Mouse (Mus musculus) forebrain, embryonic 11.5 days (tissue): ENCODE measurements at regions not wholly inside any gene's neighbourhood (a gene's known extent, or its start where the extent isn't known, plus 50 kb on each side); places are given as distances from the start of the nearest gene placed in this dataset.

Source experiments
- ATAC-seq: fragments of 200-750 bp; cut with Nextera tagmentation; replicated peaks from 2 replicates; pipeline ENCODE4 v1.8.0; 2017; ENCODE audit warnings: moderate TSS enrichment; ENCODE audit not compliant: low FRiP score
- DNase-seq: peaks from one replicate; pipeline ENCODE4 v3.0.0-alpha.2; 2017; ENCODE audit warnings: low spot score
- H3K27ac ChIP-seq: fragments of 300-500 bp; sonication (generic); 2 replicates; pipeline ENCODE4 v1.5.1; 2014; ENCODE audit warnings: low read depth, low read length
- H3K27me3 ChIP-seq: fragments of 300-500 bp; sonication (generic); 2 replicates; pipeline ENCODE4 v1.6.1; 2014; ENCODE audit warnings: mild to moderate bottlenecking, low read length, mixed read lengths; ENCODE audit not compliant: control insufficient read depth, insufficient read depth
- H3K36me3 ChIP-seq: fragments of 300-500 bp; sonication (generic); 2 replicates; pipeline ENCODE4 v1.6.1; 2014; ENCODE audit warnings: mild to moderate bottlenecking, low read length, moderate library complexity, mixed read lengths; ENCODE audit not compliant: control insufficient read depth, insufficient read depth
- H3K4me1 ChIP-seq: fragments of 300-500 bp; sonication (generic); replicated peaks from 2 replicates; pipeline ENCODE4 v1.6.1; 2014; ENCODE audit warnings: low read length, mixed read lengths; ENCODE audit not compliant: control insufficient read depth, insufficient read depth
- H3K4me2 ChIP-seq: fragments of 300-500 bp; sonication (generic); 2 replicates; pipeline ENCODE4 v1.6.1; 2014; ENCODE audit warnings: low read depth, mild to moderate bottlenecking, low read length, moderate library complexity, mixed read lengths; ENCODE audit not compliant: severe bottlenecking
- H3K4me3 ChIP-seq: fragments of 300-500 bp; sonication (generic); 2 replicates; pipeline ENCODE4 v1.5.1; 2014; ENCODE audit warnings: low read depth, low read length
- H3K9ac ChIP-seq: fragments of 300-500 bp; sonication (generic); 2 replicates; pipeline ENCODE4 v1.6.1; 2014; ENCODE audit warnings: low read length
- H3K9me3 ChIP-seq: fragments of 300-500 bp; sonication (generic); 2 replicates; pipeline ENCODE4 v1.6.1; 2016; ENCODE audit warnings: low read length, mixed read lengths; ENCODE audit not compliant: control insufficient read depth
- WGBS: fragments of 180-500 bp; shearing (Covaris S2); extraction: QIAGEN DNeasy Blood & Tissue Kit; methylation state at CpG from one replicate; pipeline ENCODE4 v1.1.7; 2014; 5-methylcytosine and 5-hydroxymethylcytosine counted together

DNA sequence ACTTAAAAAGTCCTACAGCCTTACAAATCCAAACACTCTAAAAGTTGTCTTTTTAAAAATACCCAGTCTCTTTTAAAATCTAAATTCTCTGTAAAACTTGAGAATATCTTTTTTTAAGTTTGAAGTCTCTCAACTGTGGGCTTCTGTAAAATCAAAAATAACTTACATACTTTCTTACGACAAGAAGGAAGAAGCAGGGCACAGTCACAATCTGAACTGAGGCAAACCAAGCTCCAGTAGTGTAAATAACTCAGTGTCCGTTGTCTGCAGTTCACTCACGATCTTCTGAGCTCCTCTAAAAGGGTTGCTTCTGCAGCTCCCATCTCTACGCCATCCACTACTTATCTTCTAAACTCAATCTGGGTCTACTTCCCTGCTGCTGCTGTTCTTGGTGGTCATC, 512.5 kb downstream of the Pdcd6ip start:
- no peaks in the 10 kb centered on the region for H3K4me1 ChIP-seq
- H3K36me3 ChIP-seq: no peaks in the 10 kb centered on the region
- no peak overlapping the region for H3K9ac ChIP-seq
- H3K4me2 ChIP-seq: no peak overlapping the region
- ATAC-seq: no peak
- no peak overlapping the region for H3K4me3 ChIP-seq
- 93% methylated on average over 4 of the region's 4 CpGs for WGBS
- H3K27ac ChIP-seq: no peak overlapping the region
- no peak for DNase-seq
- no peaks in the 10 kb centered on the region for H3K27me3 ChIP-seq
- no peaks in the 10 kb centered on the region for H3K9me3 ChIP-seq

DNA sequence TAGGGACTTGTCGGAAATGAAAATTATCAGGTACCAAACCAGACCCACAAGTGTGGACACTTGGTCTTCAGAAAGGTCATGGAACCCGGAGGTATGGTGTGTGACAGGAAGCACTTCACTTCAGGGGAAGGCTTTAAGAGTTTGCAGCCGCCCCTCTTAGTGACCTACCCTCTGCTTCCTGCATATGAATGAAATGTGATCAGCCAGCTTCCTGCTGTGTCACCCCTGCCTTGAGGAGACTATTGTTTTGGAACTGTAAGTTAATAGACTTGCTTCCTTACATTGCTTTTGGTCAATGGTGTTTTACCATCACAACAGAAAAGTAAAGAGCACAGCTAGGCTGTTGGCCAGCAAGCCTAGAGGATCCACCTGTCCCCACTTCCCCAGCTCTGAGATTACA, 515.3 kb downstream of the Pdcd6ip start:
- no peaks in the 10 kb centered on the region for H3K9me3 ChIP-seq
- 78% methylated on average over 3 of the region's 3 CpGs for WGBS
- H3K4me2 ChIP-seq: no peak overlapping the region
- no peak overlapping the region for H3K27ac ChIP-seq
- H3K27me3 ChIP-seq: no peaks in the 10 kb centered on the region
- DNase-seq (no peak), ATAC-seq (no peak)
- H3K4me3 ChIP-seq: no peak overlapping the region
- no peaks in the 10 kb centered on the region for H3K36me3 ChIP-seq
- H3K9ac ChIP-seq: no peak overlapping the region
- H3K4me1 ChIP-seq: no peaks in the 10 kb centered on the region

DNA sequence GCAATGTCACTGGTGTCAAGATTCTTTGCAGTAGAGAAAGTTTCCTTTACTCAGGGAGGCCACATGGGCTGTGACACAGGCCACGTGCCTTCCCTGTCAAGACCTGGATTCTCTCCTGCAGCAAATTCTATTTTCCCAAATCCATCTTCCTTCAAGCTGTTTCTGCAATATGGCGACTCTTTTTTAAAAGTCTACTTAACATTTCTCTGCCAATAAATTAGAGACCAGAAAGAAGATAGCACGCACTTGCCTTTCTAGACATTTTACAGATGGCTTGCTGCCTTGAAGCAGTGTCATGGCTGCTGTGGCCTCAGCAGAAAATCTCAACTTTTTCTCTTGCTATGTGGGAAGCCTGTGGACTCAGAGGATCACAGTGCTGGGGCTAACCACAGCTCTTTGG, 516.9 kb downstream of the Pdcd6ip start:
- no peak overlapping the region for H3K4me3 ChIP-seq

DNA sequence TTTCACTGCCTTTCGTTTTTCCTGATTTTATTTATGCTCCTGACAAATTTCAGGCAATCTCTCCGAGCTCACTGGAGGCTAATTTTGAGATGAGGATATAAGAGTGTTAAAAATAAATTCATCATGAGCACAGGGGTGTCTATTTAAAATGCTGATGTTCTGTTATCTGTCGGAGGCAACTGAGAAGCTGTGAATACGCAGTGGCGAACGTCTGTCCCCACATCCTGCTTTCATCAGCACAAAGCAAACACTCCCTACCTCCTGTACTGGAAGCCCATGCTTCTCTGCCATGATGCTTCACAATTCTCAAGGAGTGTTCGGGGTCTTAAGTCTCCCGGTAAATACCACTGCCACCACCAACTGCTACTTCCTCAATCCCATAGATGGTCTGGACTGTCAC, 526.9 kb downstream of the Pdcd6ip start:
- no peak overlapping the region for H3K4me2 ChIP-seq
- DNase-seq (no peak), ATAC-seq (no peak)
- no peak overlapping the region for H3K4me3 ChIP-seq
- no peaks in the 10 kb centered on the region for H3K27me3 ChIP-seq
- 89% methylated on average over 8 of the region's 8 CpGs for WGBS
- no peak overlapping the region for H3K27ac ChIP-seq
- H3K9ac ChIP-seq: no peak overlapping the region
- no peaks in the 10 kb centered on the region for H3K9me3 ChIP-seq
- H3K36me3 ChIP-seq: no peaks in the 10 kb centered on the region
- H3K4me1 ChIP-seq: no peaks in the 10 kb centered on the region

More for the DNA sequence above, 516.9 kb downstream of the Pdcd6ip start:
- Histone ChIP-seq H3K27me3 (no peaks in the 10 kb centered on the region), H3K9ac (no peak overlapping the region), H3K27ac (no peak overlapping the region), H3K9me3 (no peaks in the 10 kb centered on the region), H3K4me2 (no peak overlapping the region), H3K36me3 (no peaks in the 10 kb centered on the region), H3K4me1 (no peaks in the 10 kb centered on the region)
- no peak for DNase-seq
- ATAC-seq: no peak
- 87% methylated on average over 3 of the region's 3 CpGs for WGBS

DNA sequence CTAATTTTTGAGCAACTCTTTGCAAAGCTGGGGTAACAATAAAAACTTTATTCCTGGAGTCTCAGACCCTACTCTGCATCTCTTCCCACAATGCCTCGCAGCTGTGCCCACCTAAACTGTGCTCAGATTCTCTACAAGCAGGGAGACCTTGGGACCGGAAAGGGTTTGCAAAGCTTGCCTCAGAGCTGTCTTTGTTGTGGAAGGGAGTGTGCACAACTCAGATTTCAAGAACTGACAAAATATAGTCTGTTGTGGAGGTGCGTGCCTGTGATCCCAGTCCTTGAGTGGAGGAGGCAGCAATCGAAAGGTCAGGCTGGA, 530.2 kb downstream of the Pdcd6ip start:
- H3K9me3 ChIP-seq: no peaks in the 10 kb centered on the region
- H3K4me1 ChIP-seq: no peaks in the 10 kb centered on the region
- H3K27me3 ChIP-seq: no peaks in the 10 kb centered on the region
- ATAC-seq (peak; percentile 47; the same call in 1 of the 2 replicates), DNase-seq (no peak)
- no peaks in the 10 kb centered on the region for H3K36me3 ChIP-seq
- no peak overlapping the region for H3K9ac ChIP-seq
- no peak overlapping the region for H3K4me3 ChIP-seq
- 82% methylated on average over 4 of the region's 4 CpGs for WGBS
- no peak overlapping the region for H3K4me2 ChIP-seq
- H3K27ac ChIP-seq: no peak overlapping the region

DNA sequence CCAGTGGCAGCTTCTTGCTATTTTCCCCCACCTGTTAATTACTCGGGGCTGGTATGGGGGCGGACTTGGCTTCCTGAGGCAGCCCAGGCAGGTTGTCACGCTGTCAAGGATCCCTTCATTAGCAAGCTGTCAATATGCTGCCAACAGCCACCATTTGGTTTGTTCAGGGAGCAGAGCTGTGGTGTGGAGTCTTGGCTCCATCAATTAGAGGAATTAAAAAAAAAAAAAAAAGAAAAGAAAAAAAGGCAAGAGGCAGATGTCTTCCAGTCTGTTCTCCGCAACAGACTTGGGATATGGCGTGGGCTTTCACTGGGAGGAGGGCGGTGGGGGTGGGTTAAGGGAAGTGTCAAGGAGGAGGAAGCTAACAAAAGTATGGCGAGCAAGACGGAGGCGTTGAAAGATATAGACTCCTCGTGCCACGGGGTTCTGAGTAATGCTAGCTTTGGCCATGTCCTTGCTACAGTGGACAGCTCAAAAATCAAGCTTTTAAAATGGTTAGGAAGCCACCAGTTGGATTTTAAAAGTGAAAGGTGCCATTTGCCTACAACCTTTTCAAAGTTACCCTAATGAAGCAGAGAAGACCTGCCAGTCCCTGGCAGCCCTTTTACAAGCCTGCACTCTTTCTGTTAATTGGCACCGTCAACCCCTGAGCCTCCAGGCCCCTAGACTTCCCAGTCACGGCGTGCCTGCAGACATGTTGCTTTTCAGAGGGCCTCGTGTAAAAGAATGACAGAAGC, 530.7 kb downstream of the Pdcd6ip start:
- Histone ChIP-seq H3K27ac (no peak overlapping the region), H3K4me3 (no peak overlapping the region), H3K4me1 (no peaks in the 10 kb centered on the region), H3K4me2 (no peak overlapping the region), H3K9me3 (no peaks in the 10 kb centered on the region), H3K36me3 (no peaks in the 10 kb centered on the region), H3K9ac (no peak overlapping the region), H3K27me3 (no peaks in the 10 kb centered on the region)
- WGBS: 65% methylated on average over 15 of the region's 15 CpGs
- DNase-seq: no peak
- peak; percentile 69 for ATAC-seq

DNA sequence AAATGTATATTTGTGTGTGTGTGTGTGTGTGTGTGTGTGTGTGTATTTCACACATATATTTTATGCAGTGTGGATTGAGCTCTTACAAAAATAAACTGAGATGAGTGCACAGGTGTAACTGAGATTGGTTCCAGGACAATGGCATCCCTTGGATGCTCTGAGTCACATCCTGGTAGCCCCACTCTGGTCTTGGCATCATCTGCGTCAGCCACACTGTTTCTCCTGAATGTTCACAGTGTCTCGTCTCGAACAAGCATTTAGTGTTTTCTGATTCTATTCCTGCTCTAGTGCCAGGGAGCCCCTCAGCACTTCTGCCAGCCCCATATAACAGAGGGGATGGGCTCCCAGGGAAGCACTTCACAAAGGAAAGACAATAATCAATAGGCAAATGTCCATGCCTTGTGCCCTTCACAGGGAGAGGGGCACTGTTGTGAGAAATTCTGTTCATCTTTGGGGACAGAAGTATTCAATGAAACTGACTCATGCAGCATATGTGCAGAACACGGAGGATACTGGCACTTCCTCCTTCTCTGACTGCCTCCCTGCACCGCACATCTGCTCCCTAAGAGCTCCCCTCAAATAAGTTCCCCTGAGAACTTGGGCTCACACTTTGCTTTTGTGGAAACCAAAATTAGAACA, 536.2 kb downstream of the Pdcd6ip start:
- ATAC-seq: no peak
- no peaks in the 10 kb centered on the region for H3K4me1 ChIP-seq
- H3K4me2 ChIP-seq: no peak overlapping the region
- H3K9me3 ChIP-seq: no peaks in the 10 kb centered on the region
- H3K9ac ChIP-seq: no peak overlapping the region
- H3K27ac ChIP-seq: no peak overlapping the region
- no peak overlapping the region for H3K4me3 ChIP-seq
- 84% methylated on average over 5 of the region's 5 CpGs for WGBS
- no peaks in the 10 kb centered on the region for H3K27me3 ChIP-seq
- H3K36me3 ChIP-seq: no peaks in the 10 kb centered on the region
- DNase-seq: no peak

DNA sequence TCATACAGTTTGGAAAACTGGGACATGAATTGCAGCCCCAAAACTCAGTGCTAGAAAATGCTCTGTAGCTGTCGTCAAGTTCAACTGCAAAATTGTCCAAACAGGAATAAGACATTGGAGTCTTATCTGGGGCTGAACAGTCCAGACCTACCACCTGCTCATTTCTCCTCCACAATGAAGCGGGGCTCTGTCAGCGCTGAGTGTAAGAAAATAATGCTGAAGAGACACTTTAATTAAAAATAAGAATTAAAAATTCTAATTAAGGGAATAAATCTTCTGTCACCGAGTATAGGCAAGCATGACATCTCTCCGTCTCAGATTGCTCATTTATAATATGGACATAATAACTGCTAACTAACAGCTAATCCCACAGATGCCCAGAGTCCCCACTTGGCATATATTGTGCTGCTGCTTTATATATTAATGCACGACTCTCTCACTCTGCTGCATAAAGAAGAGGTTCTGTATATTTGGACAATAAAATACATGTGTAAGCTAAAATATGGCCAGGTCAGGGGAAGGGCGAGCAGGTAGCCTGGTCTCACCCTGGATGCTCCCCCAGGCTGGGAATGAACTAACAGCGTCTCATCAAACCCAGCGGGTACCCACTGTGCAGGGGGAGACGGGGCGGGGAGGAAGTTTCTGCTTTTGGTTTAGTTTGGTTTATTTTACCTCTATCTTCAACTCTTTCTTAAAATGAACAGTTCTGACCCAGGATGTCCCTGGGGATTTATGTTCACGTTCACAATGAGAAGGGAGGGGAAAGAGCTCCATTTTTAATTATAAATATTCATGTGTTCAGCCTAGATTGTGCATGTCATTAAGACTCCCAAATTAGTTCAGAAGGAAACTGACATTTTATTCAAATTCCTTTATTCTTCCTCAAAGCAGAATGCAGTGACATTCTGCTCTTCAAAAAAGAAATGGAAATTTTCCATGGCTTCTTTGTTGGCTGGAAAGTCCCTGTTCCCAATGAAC, 544.9 kb downstream of the Pdcd6ip start:
- Histone ChIP-seq H3K4me1 (no peaks in the 10 kb centered on the region), H3K36me3 (no peaks in the 10 kb centered on the region), H3K27ac (no peak overlapping the region), H3K9me3 (no peaks in the 10 kb centered on the region), H3K9ac (no peak overlapping the region), H3K4me2 (no peak overlapping the region), H3K27me3 (no peaks in the 10 kb centered on the region), H3K4me3 (no peak overlapping the region)
- WGBS: 74% methylated on average over 12 of the region's 12 CpGs
- DNase-seq (no peak), ATAC-seq (no peak)
